Mouse (Mus musculus): Measurements from ENCODE around the gene Qrfp. TPM values are rescaled to one million over a fixed set of nuclear protein-coding genes. Genes with fewer than 3 reads are reported as not detected.
A peak's percentile ranks its signal among the peaks of the same experiment; 100 is the strongest.

The Qrfp gene
- total and polyA plus RNA-seq, 2 experiments from 2014 or later, result 0.06 to 0.19 TPM

DNA sequence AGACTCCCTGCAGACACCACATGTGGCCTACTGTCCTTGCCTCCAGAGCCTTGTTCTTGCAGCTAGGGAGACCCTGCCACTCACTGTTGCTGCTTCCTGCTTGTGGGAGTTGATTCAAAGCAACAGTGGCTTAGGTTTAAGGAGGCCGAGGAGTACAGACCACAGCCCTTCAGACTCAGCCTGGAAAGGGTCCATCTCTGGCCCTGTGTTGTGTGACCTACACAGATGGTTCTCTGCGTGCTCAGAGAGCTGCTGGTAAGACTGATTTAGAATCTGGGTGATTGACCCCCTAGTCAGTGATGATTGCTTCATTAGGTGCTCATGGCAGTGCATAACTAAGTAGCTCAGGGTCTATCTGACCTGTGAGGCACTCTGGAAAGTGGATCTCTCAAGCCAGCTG lies 21.2 kb downstream of the Qrfp start:
- peaks cover 37% of the 10 kb centered on the region for H3K36me3 ChIP-seq (ENCODE audit: insufficient read depth)
- H3K4me1 ChIP-seq (ENCODE audit: insufficient read depth), result no peaks in the 10 kb centered on the region
- WGBS, result 86% methylated on average over 2 of the region's 2 CpGs

DNA sequence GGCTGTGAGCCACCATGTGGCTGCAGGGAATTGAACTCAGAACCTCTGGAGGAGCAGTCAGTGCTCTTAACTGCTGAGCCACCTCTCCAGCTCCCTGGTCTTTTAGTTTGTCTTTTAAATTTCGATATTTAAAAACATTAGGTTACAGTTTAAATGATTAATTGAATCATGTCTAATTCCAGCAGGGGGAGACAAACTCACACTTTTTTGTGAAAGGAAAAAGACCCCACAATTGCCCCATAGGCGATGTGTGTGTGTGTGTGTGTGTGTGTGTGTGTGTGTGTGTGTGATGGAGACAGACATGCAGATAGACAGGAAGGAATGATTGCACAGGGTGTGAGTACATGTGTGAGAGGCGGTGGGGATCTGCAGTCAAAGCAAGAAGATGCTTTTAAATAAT lies 22.2 kb downstream of the Qrfp start:
- Histone ChIP-seq H3K4me3 (ENCODE audit: low read depth, low read length) (no peak overlapping the region), H3K36me3 (ENCODE audit: insufficient read depth) (peaks cover 37% of the 10 kb centered on the region), H3K9me3 (ENCODE audit: low read length) (no peaks in the 10 kb centered on the region), H3K4me2 (ENCODE audit: low read depth) (no peak overlapping the region), H3K27ac (ENCODE audit: low read depth, low read length) (no peak overlapping the region), H3K27me3 (ENCODE audit: insufficient read depth, low read length) (no peaks in the 10 kb centered on the region), H3K4me1 (ENCODE audit: insufficient read depth) (no peaks in the 10 kb centered on the region), H3K9ac (no peak overlapping the region)
- peak; percentile 62 for TF ChIP-seq CTCF (IDR thresholded peaks at IDR 0.05; ENCODE audit: low read depth)
- peak; percentile 57 for DNase-seq
- 63% methylated on average over 3 of the region's 3 CpGs for WGBS
- ATAC-seq, result no peak

More for the DNA sequence above, 21.2 kb downstream of the Qrfp start:
- Histone ChIP-seq H3K4me3 (ENCODE audit: low read depth, low read length) (no peak overlapping the region), H3K9ac (no peak overlapping the region), H3K27ac (ENCODE audit: low read depth, low read length) (no peak overlapping the region), H3K4me2 (ENCODE audit: low read depth) (no peak overlapping the region), H3K27me3 (ENCODE audit: insufficient read depth, low read length) (no peaks in the 10 kb centered on the region), H3K9me3 (ENCODE audit: low read length) (no peaks in the 10 kb centered on the region)
- no peak for TF ChIP-seq CTCF (IDR thresholded peaks at IDR 0.05; ENCODE audit: low read depth)
- DNase-seq (no peak), ATAC-seq (no peak)

DNA sequence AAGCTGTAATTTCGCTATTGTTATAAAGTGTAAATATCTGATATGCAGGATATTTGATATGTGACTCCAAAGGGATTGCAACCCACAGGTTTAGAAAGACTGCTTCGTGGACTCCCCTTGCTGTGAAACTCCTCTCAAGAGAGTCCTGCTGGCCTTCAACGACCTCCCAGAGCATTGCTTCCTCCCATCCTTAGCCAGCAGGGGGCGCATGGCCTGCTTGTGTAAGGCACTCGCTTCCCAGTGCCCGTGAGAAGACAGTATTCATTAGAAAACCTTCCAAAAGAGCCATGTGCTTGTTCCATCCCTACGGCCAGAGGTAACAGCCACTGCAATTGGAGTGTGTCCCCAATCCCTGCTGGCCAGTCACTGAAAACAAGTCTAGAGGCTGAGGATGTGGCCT lies 23.4 kb downstream of the Qrfp start:
- DNase-seq (peak; percentile 84), ATAC-seq (peak; percentile 53; the same call in 1 of the 2 replicates)
- no peak overlapping the region for H3K27ac ChIP-seq (ENCODE audit: low read depth, low read length)
- H3K9ac ChIP-seq, result no peak overlapping the region
- no peaks in the 10 kb centered on the region for H3K27me3 ChIP-seq (ENCODE audit: insufficient read depth, low read length)
- 12% methylated on average over 7 of the region's 7 CpGs for WGBS
- H3K4me2 ChIP-seq (ENCODE audit: low read depth), result no peak overlapping the region
- H3K4me1 ChIP-seq (ENCODE audit: insufficient read depth), result no peaks in the 10 kb centered on the region
- H3K4me3 ChIP-seq (ENCODE audit: low read depth, low read length), result no peak overlapping the region
- no peaks in the 10 kb centered on the region for H3K9me3 ChIP-seq (ENCODE audit: low read length)
- TF ChIP-seq CTCF (IDR thresholded peaks at IDR 0.05; ENCODE audit: low read depth), result peak; percentile 95
- peaks cover 26% of the 10 kb centered on the region for H3K36me3 ChIP-seq (ENCODE audit: insufficient read depth)

DNA sequence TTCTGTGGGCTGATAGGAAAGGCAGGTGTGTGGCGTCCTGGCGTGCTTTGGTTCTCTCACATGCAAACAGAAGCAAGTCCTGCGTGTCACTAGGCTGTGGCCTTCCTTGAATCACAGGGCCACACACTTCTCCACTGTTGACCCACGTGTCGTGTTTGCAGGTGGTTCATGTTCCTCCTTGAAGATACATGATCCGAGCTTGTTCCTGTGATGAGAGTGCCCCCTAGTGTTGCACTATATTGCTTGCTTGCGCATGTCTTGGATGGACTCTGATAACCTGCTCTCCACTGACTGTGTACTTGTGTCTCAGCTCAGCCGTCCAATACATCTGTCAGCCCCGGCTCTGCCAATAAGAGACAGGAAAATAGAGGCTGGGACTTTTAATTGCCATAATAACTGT lies 25.3 kb downstream of the Qrfp start:
- Histone ChIP-seq H3K27me3 (ENCODE audit: insufficient read depth, low read length) (no peaks in the 10 kb centered on the region), H3K36me3 (ENCODE audit: insufficient read depth) (peaks cover 17% of the 10 kb centered on the region), H3K4me2 (ENCODE audit: low read depth) (no peak overlapping the region), H3K4me1 (ENCODE audit: insufficient read depth) (no peaks in the 10 kb centered on the region), H3K9me3 (ENCODE audit: low read length) (no peaks in the 10 kb centered on the region), H3K9ac (no peak overlapping the region), H3K4me3 (ENCODE audit: low read depth, low read length) (no peak overlapping the region), H3K27ac (ENCODE audit: low read depth, low read length) (no peak overlapping the region)
- ATAC-seq (peak; percentile 75), DNase-seq (peak; percentile 86)
- 41% methylated on average over 9 of the region's 9 CpGs for WGBS
- TF ChIP-seq CTCF (IDR thresholded peaks at IDR 0.05; ENCODE audit: low read depth), result peak; percentile 95

DNA sequence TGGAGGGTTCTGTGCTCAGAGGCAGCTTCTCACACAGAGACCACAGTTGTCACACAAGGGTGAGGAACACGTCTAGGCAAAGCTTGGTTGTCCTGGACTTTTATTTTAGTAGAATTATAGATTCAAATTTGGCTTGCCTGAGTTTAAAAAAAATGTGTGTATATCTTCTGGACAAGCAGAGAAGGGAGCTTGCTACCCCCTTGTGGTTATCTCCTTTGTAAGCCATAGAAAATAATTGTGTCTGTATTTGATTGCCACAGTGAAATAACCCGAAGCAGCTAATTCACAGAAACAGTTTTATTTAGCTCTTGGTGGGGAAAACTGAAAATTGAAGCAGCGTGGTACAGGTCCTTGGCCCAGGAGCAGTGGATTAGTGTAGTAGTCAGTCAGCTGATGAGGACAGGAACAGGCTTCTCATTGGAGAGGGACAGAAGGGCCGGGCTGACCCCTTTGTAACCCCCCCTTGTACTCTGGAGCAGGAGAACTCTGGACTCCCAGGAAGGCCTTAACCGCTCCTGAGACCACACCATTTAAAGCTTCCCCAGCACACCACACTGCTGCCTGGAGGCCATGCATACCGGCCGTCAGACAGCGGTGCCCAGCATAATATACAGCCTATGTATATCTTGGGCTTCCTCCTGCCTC lies 27.3 kb downstream of the Qrfp start:
- DNase-seq (no peak), ATAC-seq (no peak)
- no peak overlapping the region for H3K9ac ChIP-seq
- no peaks in the 10 kb centered on the region for H3K9me3 ChIP-seq (ENCODE audit: low read length)
- H3K36me3 ChIP-seq (ENCODE audit: insufficient read depth), result 0 out of 2 replicates have a peak, but pooled peaks cover 23% of the 10 kb centered on the region
- TF ChIP-seq CTCF (IDR thresholded peaks at IDR 0.05; ENCODE audit: low read depth), result no peak; the same call in 1 of the 2 replicates
- WGBS, result 84% methylated on average over 8 of the region's 8 CpGs
- no peak overlapping the region for H3K4me2 ChIP-seq (ENCODE audit: low read depth)
- H3K4me1 ChIP-seq (ENCODE audit: insufficient read depth), result no peaks in the 10 kb centered on the region
- no peaks in the 10 kb centered on the region for H3K27me3 ChIP-seq (ENCODE audit: insufficient read depth, low read length)
- H3K4me3 ChIP-seq (ENCODE audit: low read depth, low read length), result no peak overlapping the region
- H3K27ac ChIP-seq (ENCODE audit: low read depth, low read length), result no peak overlapping the region

DNA sequence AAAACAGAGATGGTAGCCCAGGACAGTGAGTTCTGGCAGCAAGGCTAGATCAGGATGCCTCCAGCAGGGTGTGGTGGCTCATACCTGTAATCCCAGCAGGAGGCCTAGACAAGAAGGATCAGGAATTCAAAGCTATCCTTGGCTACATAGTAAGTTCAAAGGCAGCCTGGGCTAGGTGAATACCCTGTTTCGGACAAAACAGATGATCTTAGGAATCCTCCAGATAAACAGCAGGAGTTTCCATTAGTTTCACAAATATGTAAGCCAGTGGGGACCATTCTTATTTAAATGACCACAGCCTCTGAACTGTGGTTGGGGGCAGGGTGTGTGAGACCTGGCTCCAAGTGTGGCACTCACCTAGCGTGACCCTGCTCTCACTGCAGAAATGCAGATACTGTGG lies 31.1 kb downstream of the Qrfp start:
- no peak overlapping the region for H3K27ac ChIP-seq (ENCODE audit: low read depth, low read length)
- no peak for ATAC-seq
- H3K9ac ChIP-seq, result no peak overlapping the region
- H3K4me2 ChIP-seq (ENCODE audit: low read depth), result no peak overlapping the region
- WGBS, result 75% methylated on average over 2 of the region's 2 CpGs
- H3K27me3 ChIP-seq (ENCODE audit: insufficient read depth, low read length), result no peaks in the 10 kb centered on the region
- DNase-seq, result no peak
- 0 out of 2 replicates have a peak, but pooled peaks cover 18% of the 10 kb centered on the region for H3K36me3 ChIP-seq (ENCODE audit: insufficient read depth)
- H3K4me3 ChIP-seq (ENCODE audit: low read depth, low read length), result no peak overlapping the region
- no peak for TF ChIP-seq CTCF (IDR thresholded peaks at IDR 0.05; ENCODE audit: low read depth)
- no peaks in the 10 kb centered on the region for H3K9me3 ChIP-seq (ENCODE audit: low read length)
- no peaks in the 10 kb centered on the region for H3K4me1 ChIP-seq (ENCODE audit: insufficient read depth)

DNA sequence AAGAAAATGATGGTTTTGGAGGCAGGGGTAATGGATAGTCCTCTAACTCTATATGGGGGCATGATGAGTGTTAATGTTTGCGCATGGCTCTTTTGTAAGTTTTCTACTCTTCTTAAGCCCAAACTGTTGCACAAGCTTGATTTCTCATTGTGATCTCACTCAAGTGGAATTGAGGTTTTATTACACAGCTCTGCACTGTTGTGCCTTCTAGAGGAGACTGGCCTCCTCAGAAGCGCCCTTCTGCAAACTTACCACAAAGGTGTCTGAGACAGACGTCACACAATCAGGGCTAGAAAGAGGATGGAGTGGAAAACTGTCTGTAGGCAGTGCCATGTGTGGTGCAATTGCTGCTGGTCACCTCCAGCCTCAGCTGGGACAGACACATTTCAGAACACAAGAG lies 33.9 kb downstream of the Qrfp start:
- DNase-seq, result no peak

More for the DNA sequence above, 33.9 kb downstream of the Qrfp start:
- H3K4me3 ChIP-seq (ENCODE audit: low read depth, low read length), result no peak overlapping the region
- 0 out of 2 replicates have a peak, but pooled peaks cover 18% of the 10 kb centered on the region for H3K36me3 ChIP-seq (ENCODE audit: insufficient read depth)
- TF ChIP-seq CTCF (IDR thresholded peaks at IDR 0.05; ENCODE audit: low read depth), result no peak
- no peak overlapping the region for H3K4me2 ChIP-seq (ENCODE audit: low read depth)
- H3K27ac ChIP-seq (ENCODE audit: low read depth, low read length), result no peak overlapping the region
- ATAC-seq, result no peak
- H3K4me1 ChIP-seq (ENCODE audit: insufficient read depth), result no peaks in the 10 kb centered on the region
- no peak overlapping the region for H3K9ac ChIP-seq
- no peaks in the 10 kb centered on the region for H3K9me3 ChIP-seq (ENCODE audit: low read length)
- WGBS, result 94% methylated on average over 3 of the region's 3 CpGs
- H3K27me3 ChIP-seq (ENCODE audit: insufficient read depth, low read length), result no peaks in the 10 kb centered on the region
